Mouse (Mus musculus): ENCODE measurements around the gene Spg11. TPM values are rescaled to one million over a fixed set of nuclear protein-coding genes. Genes with fewer than 3 reads are reported as not detected.

The Spg11 gene
- 10 to 100 TPM; 16.9 to 19.7 TPM for total RNA-seq (2021)
- long read RNA-seq, experiment 1, full-length matches to known transcripts: 5 of 15 reads
- long read RNA-seq, experiment 1, partial matches to known transcripts: 7 of 15 reads
- long read RNA-seq, experiment 1, other reads (novel, unspliced or antisense): 3 of 15 reads
- long read RNA-seq, experiment 2, full-length matches to known transcripts: 1 of 7 reads
- long read RNA-seq, experiment 2, partial matches to known transcripts: 5 of 7 reads
- long read RNA-seq, experiment 2, other reads (novel, unspliced or antisense): 1 of 7 reads

GRCm38 (mm10) chr2:122117961-122118958 is at the start of gene Spg11:
Gene Spg11, minus strand, starts transcription at chr2:122118386.
- intact Hi-C loops (cut with DNase I): loop anchor here (1.0 kb wide), 1 partner anchor 29 kb away; the partner anchor contains the start of gene B2m
- DNase-seq (ENCODE audit: low spot score in 2 of 2): peak; percentile 98

DNA sequence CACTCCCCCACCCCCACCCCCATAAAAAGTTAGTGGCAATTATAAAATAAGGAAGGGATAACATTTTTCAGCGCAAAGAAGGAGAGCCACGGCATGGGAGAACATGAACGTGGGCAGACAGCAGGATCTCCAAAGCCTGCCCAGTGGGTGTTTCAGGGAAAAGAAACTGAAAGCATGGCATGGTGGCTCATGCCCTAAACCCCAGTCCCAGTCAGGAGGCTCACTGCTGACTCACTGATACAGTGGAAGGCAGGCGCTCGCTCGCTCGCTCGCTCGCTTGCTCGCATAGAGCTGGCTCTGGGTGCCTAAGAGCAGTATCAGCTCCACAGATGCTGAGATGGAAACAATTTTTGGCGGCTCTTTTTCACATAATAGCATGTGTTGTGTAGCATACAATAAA is 46.1 kb upstream of the Spg11 start:
- intact Hi-C loops (cut with DNase I): loop anchor here (5.0 kb wide), 1 partner anchor 92 kb away; no protein-coding TSS in a partner anchor
- DNase-seq (ENCODE audit: low spot score in 2 of 2): peak in 1 of 2 experiments; percentile 20

DNA sequence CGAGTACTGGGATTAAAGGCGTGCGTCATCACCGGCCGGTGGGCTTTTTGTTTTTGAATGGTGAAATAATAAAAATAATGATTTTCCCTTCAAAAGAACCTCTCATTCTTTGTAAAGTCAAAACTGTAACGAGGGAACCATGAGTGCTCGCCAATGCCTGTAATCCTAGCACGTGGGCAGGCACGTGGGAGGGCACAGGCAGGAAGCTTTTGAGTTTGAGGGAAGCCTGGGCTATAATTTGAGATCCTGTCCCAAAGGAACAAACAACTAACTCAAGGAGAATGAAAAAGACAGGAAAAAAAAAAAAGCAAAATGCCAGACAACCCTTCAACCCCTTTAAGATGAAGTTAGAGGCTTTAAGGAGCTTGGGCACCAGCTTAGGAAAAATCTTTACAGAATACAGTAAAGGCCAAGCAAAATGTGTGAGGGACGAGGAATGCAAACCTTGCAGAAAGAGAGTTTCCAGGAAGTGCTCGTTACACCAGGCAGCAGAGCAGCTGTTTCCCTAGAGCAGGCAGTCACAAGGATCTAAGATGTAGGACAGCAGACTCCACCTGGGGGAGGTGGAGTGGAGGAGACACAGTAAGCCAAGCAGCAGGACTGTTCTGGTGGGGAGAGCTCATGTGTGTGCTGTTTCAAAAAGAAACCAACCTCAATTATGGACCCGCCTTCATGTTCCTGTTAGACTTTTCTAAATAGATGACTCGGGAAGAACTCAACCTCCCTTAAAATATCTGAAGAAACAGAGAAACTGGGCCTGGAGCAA is 45.4 kb upstream of the Spg11 start:
- DNase-seq (ENCODE audit: low spot score in 2 of 2): peak in 1 of 2 experiments; percentile 26
- intact Hi-C loops (cut with DNase I): loop anchor here (5.0 kb wide), 1 partner anchor 91 kb away; no protein-coding TSS in a partner anchor

DNA sequence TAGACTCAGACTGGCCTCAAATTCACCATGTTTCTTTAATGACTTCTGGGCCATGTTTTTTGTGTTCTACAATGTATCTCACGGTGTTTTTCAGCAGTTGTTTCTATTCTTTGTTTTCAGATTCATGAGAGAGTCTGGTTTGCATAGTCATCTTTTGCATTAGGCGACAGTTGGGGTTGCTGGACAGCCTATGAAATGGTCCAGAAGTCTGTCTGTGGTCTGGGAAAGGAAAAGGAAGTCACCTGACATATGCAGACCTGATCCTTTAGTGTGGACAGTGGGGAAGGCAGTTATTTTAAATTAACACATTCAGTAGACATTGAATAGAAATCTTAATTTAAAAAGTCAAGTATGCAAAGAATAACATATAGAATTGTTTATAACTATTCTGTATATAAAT is 44.3 kb upstream of the Spg11 start:
- intact Hi-C loops (cut with DNase I): loop anchor here (5.0 kb wide), 1 partner anchor 90 kb away; no protein-coding TSS in a partner anchor

DNA sequence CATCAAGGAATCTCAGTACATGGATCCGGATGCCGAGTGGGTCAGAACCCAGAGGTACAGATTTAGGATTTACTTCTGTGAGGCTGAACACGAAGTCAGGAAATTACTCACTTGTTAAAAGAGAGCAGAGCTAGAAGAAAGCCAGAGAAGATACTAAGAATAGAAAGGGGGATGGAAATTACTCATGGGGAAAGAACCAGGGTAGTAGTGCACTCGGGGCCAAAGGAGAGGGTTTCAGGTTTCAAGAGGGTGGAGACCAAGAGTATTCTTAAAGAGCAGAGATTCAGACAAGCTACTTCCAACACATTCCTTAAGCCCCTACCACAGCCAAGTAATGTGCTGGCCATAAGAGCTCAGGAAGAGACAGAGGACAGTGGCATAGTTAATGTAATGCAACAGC is 43.4 kb upstream of the Spg11 start:
- intact Hi-C loops (cut with DNase I): loop anchor here (5.0 kb wide), 1 partner anchor 89 kb away; no protein-coding TSS in a partner anchor
- no peak for DNase-seq (ENCODE audit: low spot score in 2 of 2)

More for the DNA sequence above, 44.3 kb upstream of the Spg11 start:
- no peak for DNase-seq (ENCODE audit: low spot score in 2 of 2)

- intact Hi-C loops (cut with DNase I): loop anchor here (5.0 kb wide), 1 partner anchor 88 kb away; no protein-coding TSS in a partner anchor
- peak; percentile 67 to 78 for DNase-seq (ENCODE audit: low spot score in 2 of 2)
Observed at GRCm38 (mm10) chr2:122160680-122161079, 42.5 kb upstream of the Spg11 start, which contains the start of gene Trim69. Gene Trim69, plus strand, starts transcription at chr2:122160700.

DNA sequence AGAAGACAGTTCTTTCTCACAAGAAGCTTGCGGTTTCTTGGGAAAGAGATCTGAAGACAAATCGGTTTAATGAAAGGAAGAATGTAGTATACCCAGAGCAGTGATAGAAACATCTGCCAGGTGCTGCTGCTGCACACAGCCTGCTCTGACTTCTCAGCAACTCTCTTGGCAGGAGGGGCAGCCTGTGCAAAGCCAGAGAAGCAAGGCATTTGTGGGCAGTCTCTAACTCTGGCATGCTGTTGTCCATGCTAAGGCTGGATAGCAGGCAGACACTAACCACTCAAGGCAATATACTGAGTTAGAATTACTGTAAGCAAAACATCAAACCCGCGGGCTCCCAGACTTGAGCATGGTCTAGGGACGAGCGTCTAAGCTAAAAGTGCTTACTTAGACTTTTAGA is 41.5 kb upstream of the Spg11 start:
- intact Hi-C loops (cut with DNase I): loop anchor here (5.0 kb wide), 1 partner anchor 87 kb away; no protein-coding TSS in a partner anchor

DNA sequence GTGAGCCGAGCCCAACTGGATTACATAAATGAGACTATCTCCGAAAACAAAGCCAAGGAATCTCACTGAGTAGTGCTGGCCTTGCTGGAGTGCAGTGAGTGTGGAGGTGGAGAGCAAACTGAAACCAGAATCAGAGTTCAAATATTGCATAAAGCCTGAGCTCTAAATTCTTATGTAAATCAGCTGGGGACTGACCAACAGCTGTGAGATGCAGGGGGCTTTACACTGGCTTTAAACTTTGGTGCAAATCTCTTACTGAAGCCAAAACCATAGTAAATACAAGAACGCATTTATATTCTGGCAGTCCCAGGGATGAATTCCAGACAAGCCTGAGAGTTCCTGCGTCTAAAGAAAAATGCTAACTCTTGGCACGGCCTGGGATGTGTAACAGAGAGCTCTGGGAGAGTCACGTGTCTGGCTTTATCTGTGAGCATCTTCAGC is 40.2 kb upstream of the Spg11 start:
- intact Hi-C loops (cut with DNase I): no loop called here
- no peak for DNase-seq (ENCODE audit: low spot score in 2 of 2)

More for the DNA sequence above, 41.5 kb upstream of the Spg11 start:
- DNase-seq (ENCODE audit: low spot score in 2 of 2): no peak

GRCm38 (mm10) chr2:122157561-122157960 is 39.4 kb upstream of the Spg11 start:
- no peak for DNase-seq (ENCODE audit: low spot score in 2 of 2)
- intact Hi-C loops (cut with DNase I): no loop called here

DNA sequence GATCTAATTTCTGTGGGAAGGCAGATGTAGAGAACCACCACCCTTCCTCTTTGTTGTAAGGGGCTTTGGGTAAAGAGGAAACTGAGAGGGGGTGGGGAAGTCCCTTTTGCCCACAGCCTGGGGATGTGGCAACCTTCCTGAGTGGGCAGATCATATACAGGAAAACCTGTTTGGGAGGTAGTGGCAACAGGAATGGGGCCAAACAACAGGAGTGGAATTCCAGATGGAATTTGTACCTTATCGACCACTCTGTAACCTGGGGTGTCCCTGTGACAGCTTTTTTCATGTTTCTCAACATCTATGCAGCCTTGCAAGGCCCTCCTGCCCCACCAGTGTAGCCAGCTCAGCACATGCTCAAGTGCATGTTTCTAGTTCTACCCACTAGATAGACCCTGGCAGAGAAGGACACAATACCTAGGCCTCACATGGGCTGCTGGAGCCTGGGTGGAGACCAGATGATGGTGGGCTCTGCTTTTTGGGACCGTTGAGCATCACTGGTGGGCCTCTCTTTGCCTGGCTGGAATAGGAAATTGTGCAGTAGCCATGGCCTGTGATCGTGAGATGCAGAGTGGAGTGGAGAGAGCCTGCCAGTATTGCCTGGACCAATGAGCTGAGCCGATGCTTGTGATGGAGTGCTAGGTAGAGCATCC is 38.0 kb upstream of the Spg11 start:
- no peak for DNase-seq (ENCODE audit: low spot score in 2 of 2)
- intact Hi-C loops (cut with DNase I): no loop called here

- DNase-seq (ENCODE audit: low spot score in 2 of 2): no peak
- intact Hi-C loops (cut with DNase I): no loop called here
Observed at GRCm38 (mm10) chr2:122155292-122155691, 37.1 kb upstream of the Spg11 start.

- DNase-seq (ENCODE audit: low spot score in 2 of 2): no peak
- intact Hi-C loops (cut with DNase I): no loop called here
Observed at GRCm38 (mm10) chr2:122154479-122154878, 36.3 kb upstream of the Spg11 start.

GRCm38 (mm10) chr2:122153681-122154365 is 35.6 kb upstream of the Spg11 start:
- intact Hi-C loops (cut with DNase I): no loop called here
- no peak for DNase-seq (ENCODE audit: low spot score in 2 of 2)

- no peak for DNase-seq (ENCODE audit: low spot score in 2 of 2)
- intact Hi-C loops (cut with DNase I): no loop called here
Observed at GRCm38 (mm10) chr2:122152850-122153249, 34.7 kb upstream of the Spg11 start.

DNA sequence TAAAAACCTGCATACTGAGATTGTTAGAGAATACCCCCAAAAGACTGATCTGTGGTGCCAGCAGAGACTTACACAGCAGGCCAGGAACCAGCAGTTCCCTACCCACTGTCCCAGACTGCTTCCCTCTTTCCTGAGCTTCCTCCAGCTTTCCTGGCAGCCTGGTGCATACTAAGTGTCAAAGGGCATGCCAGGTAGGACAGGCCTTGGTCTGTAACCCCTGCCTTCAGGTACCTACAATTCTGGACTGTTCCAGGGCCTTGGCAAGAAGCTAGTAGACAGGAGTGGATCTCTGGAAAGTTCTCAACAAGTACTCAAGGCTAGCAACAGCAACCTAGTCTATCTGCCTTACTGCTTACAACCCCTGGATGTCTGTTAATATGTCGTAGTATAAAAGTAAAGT is 33.0 kb upstream of the Spg11 start:
- intact Hi-C loops (cut with DNase I): no loop called here
- DNase-seq (ENCODE audit: low spot score in 2 of 2): no peak

GRCm38 (mm10) chr2:122149716-122150115 is 31.5 kb upstream of the Spg11 start:
- intact Hi-C loops (cut with DNase I): no loop called here
- DNase-seq (ENCODE audit: low spot score in 2 of 2): no peak

- intact Hi-C loops (cut with DNase I): no loop called here
- DNase-seq (ENCODE audit: low spot score in 2 of 2): no peak
Observed at GRCm38 (mm10) chr2:122149316-122149715, 31.1 kb upstream of the Spg11 start.

Measured in left cerebral cortex, postnatal 14 days (tissue).